Mouse (Mus musculus) stomach, adult 2 months (tissue): ENCODE data around the gene Olfr512. TPM values are rescaled to one million over a fixed set of nuclear protein-coding genes. Genes with fewer than 3 reads are reported as not detected.

Experiments used
- polyA plus RNA-seq: library from polyadenylated mRNA; depleted of rRNA; stranded (reverse); fragments of >200 nt; gene quantifications from 2 replicates; pipeline ENCODE4 v1.2.3, GENCODE M21; 2012; rRNA removed

The Olfr512 gene
- not detected in 2 replicates for polyA plus RNA-seq

DNA sequence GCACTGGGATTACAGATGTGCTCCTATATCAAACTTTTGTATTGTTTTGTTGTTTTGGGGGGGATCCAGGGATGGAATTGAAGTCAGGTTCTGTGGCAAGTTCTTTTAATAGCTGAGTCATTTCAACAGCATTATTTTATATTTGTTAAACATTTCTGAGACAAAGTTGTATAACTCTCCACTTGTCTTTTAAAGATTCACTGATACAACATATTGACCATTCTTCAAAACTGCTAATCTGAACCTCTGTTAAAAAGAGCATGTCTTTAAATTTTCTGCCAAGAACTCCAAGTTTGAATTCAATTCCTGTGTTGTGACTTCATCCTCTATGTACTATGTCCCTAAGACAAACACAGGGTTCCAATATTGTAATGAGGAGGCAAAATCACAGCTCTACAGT lies at the start of gene Olfr512:
Gene Olfr512 (plus strand): TSS at position 301 of the 400 bp plus-strand sequence.

GRCm38 (mm10) chr7:108666118-108666517 lies 47.0 kb upstream of the Olfr512 start, which contains the start of gene Olfr510:
TSS of gene Olfr510 (plus strand) at chr7:108666418.

GRCm38 (mm10) chr7:108750673-108751072 lies 37.6 kb downstream of the Olfr512 start, which contains the start of gene Olfr513:
TSS of gene Olfr513 (plus strand) at chr7:108750973.

Other genes starting within 250 kb of the Olfr512 start
- not detected in 2 replicates for gene Olfr498, start 248.0 kb upstream of the Olfr512 start, polyA plus RNA-seq
- gene Olfr502, start 188.3 kb upstream of the Olfr512 start, polyA plus RNA-seq: not detected in 2 replicates
- not detected in 2 replicates for gene Olfr503, start 168.8 kb upstream of the Olfr512 start, polyA plus RNA-seq
- not detected in 2 replicates for gene Olfr504, start 147.5 kb upstream of the Olfr512 start, polyA plus RNA-seq
- not detected in 2 replicates for gene Olfr506, start 102.5 kb upstream of the Olfr512 start, polyA plus RNA-seq
- not detected in 2 replicates for gene Olfr507, start 91.5 kb upstream of the Olfr512 start, polyA plus RNA-seq
- gene Olfr508, start 83.3 kb upstream of the Olfr512 start, polyA plus RNA-seq: not detected in 2 replicates
- gene Olfr509, start 61.4 kb upstream of the Olfr512 start, polyA plus RNA-seq: 0.03 TPM in 1 of 2 replicates, not detected in the other
- gene Olfr510, start 46.9 kb upstream of the Olfr512 start, polyA plus RNA-seq: not detected in 2 replicates
- gene Olfr513, start 37.7 kb downstream of the Olfr512 start, polyA plus RNA-seq: not detected in 2 replicates
- gene Olfr514, start 112.7 kb downstream of the Olfr512 start, polyA plus RNA-seq: not detected in 2 replicates
- not detected in 2 replicates for gene Olfr516, start 137.2 kb downstream of the Olfr512 start, polyA plus RNA-seq
- not detected in 2 replicates for gene Olfr517, start 159.1 kb downstream of the Olfr512 start, polyA plus RNA-seq
- gene Olfr518, start 171.7 kb downstream of the Olfr512 start, polyA plus RNA-seq: not detected in 2 replicates
- gene Olfr519, start 181.1 kb downstream of the Olfr512 start, polyA plus RNA-seq: not detected in 2 replicates
- gene Nlrp10, start 216.9 kb downstream of the Olfr512 start, polyA plus RNA-seq: 0.25 and 0.60 TPM in 2 replicates
- 145 and 383 TPM in 2 replicates for gene Eif3f, start 221.1 kb downstream of the Olfr512 start, polyA plus RNA-seq
- 0.27 and 0.52 TPM in 2 replicates for gene Tub, start 237.0 kb downstream of the Olfr512 start, polyA plus RNA-seq